Mouse (Mus musculus) fibroblast of lung, adult 2 months (primary cell): ENCODE measurements at regions not wholly inside any gene's neighbourhood (a gene's known extent, or its start where the extent isn't known, plus 50 kb on each side); places are given as distances from the start of the nearest gene placed in this dataset.

ENCODE experiments used
- DNase-seq: peaks from one replicate; pipeline ENCODE4 v3.0.0-alpha.2; 2011; ENCODE audit warnings: low read depth

DNA sequence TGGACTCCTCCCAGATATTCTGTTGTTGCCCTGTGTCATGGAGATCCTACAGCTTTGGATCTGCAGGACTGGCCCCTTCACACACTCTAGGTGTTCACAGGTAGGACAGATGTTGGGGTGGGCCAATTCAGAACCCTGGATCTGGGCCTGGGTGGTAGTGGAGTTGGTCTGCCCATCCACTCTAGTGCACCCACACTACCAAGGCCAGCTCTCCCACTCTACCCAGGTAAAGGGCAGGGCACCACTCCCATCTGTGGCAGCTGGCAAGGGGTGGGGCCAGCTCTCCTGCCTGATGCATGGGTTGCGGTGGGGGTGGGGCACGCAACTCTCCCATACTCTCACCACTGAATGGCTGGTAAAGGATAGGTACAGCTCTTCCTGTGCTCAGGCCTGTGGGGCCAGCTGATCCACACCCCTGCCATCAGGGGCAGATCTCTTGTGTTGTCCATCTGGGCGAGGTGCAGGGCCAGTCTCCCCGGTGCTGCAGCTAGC lies 76.5 kb downstream of the Gja1 start:
- no peak for DNase-seq

DNA sequence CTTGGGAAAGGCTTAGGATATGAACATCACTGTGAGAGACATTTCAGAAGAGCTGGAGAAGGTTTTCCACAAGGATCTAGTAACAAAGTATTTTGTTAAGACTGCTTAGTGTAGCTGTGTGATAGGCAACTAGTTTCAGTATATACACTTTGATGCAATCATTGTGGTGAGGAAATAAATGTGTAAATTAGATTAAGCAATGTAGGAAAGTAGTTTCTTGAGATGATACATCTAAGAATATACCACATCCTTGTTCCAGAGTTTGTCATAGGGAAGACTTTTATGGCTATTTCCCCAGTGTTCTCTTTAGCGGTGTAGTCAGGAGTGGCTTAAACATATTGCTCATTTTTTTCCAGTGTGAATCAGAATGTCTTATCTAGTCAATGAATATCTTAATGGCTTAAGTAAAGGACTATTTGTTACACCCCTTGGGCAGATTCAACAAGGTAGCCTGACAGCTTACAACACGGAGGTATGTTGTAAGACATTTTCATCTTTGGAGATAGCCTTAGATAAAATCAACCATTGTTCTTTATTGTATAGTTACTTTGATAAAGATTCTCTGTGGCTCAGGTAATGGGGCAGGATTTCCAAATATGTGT lies 78.8 kb downstream of the Gja1 start:
- no peak for DNase-seq

DNA sequence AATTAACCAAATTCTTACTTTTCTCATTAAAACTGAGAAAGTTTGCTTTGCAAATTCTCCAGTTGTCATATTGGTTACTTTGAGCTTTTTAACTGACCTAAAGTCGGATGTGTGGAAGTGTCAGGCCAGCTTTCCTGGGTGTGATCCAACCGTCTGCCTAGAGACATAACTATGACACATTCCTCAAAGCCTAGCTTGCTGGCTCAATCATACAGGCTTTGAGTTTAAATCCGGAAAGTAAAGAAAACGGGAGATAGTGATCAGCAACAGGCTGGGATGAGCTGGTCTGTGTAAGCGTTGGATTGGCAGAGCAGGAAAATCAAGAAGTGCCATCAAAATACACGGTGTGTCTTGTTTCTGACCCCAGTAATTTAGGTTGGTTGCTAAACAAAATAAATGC lies 91.4 kb downstream of the Gja1 start:
- no peak for DNase-seq

- peak; percentile 15 for DNase-seq
Observed at GRCm38 (mm10) chr10:56468993-56469712, 92.0 kb downstream of the Gja1 start.

DNA sequence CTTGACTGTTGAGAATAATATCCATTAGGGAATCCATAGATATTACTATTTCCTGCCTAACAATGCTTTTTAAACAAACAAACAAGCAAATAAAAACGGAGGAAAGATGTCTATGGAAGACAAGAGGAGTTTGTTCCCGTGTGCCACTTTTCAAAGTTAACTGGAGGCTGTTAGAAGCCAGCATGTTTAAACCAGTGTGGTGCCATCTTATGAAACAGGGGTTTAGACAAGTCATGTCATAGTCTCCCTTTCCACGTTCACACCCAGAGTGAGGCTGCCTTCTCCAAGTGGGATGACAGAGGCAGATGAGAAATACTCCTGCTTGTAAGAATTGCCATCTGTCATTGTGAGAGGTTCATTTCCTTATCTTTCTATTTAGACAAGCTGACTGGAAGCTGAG lies 92.8 kb downstream of the Gja1 start:
- no peak for DNase-seq

DNA sequence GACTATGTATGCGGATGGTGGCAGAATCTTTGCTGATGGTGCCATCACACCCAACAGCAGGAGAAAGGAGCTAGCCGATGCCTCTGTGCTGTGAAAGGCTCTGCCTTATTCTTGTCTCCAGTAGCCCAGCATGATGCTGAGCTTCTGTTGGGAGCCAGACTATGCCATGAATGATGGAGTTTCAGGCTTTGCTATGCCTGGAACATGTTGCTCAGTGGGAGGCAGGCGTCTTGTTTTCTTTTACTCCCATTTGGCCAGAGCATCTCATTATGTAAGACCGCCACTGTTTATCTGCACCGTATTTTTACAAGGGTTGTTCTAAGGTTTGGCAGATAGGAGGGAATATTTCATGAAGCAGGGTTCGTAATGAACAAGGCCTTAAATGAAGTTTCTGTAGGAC lies 97.8 kb downstream of the Gja1 start:
- no peak for DNase-seq

- no peak for DNase-seq
Observed at GRCm38 (mm10) chr10:56482156-56482716, 105.1 kb downstream of the Gja1 start.

DNA sequence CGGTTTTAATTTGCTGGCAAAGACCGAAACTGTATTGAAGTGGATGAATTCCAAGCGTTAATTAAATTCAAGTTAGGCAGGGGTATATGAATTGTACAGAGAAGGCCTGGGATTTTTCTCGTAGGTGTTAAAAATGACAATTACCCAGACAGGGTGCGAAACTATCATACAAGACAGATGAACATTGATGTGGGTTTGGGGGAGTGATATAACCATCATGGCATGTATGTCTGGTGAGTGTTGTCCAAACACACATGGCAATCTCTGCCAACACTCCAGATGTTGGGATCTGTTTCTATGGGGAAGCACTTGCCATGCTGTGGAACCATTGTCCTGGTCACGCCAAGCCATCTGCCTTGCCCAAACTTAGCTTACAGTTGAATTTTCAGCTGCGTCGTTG lies 107.8 kb downstream of the Gja1 start:
- DNase-seq: no peak

- DNase-seq: no peak
Observed at GRCm38 (mm10) chr10:56485746-56486145, 108.6 kb downstream of the Gja1 start.

DNA sequence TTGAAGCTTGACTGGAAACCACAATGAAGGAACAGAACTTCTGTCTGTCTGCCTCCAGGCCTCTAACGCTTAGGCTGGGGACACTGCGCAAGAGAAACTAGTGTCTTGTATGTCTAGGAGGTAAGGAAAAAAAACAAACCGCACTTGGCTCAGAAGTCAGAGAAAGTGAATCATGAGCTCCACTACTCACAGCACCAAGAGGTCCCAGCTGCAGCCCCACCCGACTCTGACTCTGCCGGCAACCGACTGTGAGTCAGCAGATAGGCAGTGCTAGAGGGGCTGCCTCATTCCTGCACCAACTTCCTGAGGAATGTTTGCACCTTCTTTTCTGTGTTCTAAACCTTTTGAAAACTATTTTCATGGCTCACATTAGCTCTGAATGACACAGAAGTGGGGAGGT lies 109.5 kb downstream of the Gja1 start:
- peak; percentile 97 for DNase-seq

GRCm38 (mm10) chr10:56493461-56493860 lies 116.3 kb downstream of the Gja1 start:
- DNase-seq: no peak

DNA sequence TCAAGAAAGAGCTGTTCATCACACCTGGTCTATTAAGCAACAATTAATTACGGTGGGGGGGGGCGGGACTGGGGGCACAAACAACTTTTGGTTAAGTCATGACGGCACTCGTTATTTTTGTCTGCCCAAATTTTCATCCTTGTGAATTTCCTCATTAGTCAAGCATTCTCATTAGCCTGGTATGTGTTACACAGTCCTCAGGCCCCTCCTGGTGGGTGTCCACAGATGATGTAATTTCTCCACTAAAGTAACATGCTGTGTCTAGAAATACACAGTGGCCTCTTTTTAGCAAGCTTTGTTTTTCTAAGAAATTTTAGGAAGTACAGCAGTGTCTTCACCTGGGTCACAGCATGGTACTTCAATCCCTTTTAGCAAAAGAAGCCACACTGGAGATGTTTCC lies 118.2 kb downstream of the Gja1 start:
- no peak for DNase-seq

GRCm38 (mm10) chr10:56519041-56519440 lies 141.9 kb downstream of the Gja1 start:
- no peak for DNase-seq

DNA sequence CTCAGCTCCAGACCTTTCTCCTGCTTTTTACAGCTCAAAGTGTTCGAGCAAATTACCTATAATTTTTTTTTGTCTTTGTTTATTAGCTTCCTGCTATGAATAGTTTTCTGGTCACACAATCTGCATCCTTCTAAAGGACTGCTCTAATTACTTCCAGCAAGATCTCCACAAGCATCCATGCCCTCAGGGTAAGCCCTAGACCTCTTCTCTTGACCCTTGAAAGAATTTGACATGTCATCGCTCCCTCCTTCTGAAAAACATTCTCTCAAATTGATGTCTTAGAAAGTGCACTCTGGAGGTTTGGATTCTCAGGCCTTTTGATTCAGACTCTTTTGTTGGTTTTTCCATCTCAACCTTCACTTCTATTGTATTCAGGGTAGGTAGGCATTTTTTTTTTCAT lies 148.7 kb downstream of the Gja1 start:
- DNase-seq: no peak

DNA sequence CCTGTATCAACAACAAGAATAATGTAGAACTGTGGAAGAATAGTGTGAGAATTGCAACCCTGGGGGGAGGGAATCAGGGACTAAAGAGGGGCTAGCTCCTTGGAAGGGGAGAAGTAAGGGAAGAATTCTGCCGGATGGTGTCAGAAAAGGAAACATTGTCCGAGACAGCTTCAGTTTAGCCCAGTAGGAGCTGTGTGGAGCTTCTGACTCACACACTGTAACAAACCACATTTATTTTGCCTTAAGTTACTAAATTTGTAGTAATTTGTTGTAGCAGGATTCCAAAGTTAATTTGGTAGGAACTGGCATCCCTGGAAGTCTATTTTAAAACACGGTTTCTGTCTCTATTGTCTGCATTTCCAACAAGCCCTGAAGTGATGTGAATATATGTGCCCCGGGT lies 160.0 kb downstream of the Gja1 start:
- peak; percentile 10 for DNase-seq

DNA sequence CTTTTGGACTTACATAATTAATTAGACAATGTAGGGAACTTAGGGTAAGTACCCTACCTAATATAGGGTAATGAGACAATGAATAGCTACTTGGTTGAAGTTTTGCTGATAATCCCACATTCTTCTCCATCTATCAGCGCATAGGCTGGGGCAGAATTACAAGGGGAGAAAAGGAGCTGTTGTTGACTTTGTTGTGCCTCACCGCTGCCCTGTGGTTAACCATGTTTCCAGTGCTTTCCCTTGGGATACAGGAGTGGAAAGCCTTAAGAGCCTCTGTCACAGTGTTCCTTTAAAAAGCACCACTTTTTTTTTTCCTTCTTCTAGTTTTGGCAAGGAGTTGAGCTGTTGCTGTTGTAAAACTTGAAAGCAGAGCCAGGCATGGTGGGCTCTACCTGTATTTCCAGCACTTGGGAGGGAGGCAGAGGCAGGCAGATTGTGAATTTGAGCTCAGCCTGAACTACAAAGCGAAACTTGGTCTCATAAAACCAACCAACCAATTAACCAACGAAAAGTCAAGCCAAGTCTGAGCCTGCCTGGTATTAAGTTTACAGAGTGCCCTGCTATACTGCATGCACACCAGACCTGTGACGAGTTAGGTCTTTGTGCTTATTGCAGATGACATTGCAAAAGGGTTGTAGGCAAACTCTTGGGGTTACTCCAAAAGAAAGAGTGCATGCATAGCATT lies 162.8 kb downstream of the Gja1 start:
- no peak for DNase-seq

GRCm38 (mm10) chr10:56542106-56542505 lies 165.0 kb downstream of the Gja1 start:
- no peak for DNase-seq

- no peak for DNase-seq
Observed at GRCm38 (mm10) chr10:56545989-56546388, 168.9 kb downstream of the Gja1 start.

GRCm38 (mm10) chr10:56546824-56547223 lies 169.7 kb downstream of the Gja1 start:
- DNase-seq: no peak

DNA sequence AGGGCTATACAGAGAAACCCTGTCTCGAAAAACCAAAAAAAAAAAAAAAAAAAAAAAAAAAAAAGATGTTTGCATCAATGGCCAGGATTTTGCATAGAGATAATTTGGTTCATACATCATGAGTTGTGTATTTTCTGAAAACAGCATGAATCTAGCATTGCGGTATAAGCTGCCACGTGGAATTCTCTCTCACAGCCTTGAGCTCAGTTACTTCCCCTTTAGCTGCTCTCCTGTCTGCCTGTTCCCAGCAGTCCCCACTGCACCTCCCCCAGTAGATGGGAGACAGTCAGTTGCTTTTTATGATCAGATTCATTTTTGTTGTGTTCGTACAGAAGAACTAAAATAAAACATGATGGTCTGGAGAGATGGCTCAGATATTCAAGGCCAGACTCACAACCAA lies 170.7 kb downstream of the Gja1 start:
- DNase-seq: no peak

DNA sequence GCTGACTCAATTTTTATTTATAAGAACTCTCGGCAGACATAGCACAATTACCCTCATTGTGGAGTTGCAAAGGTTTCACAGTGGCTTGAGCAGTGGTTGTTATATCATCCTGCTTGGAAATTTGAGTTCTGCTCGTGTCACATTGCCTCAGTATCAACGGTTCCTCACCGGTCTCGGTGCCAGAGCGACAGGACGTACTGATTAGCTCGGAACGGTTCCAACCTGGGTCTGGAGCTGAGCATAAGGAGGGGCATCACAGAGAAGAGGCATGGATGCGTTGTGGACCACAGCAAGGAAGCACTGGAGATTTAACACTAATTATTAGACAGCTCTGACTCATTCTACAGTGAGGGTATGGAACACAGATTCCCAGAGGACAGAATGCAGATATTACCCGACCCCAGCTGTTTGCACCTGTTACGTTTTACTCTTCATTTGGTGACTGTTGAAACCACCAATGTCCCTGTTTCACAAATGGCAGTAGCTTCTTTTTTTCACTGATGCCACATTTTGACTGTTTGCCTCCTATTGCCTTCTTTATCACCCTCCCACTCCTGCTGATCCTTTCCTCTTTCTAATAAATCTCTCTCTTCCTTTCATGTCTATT lies 189.8 kb downstream of the Gja1 start:
- no peak for DNase-seq

DNA sequence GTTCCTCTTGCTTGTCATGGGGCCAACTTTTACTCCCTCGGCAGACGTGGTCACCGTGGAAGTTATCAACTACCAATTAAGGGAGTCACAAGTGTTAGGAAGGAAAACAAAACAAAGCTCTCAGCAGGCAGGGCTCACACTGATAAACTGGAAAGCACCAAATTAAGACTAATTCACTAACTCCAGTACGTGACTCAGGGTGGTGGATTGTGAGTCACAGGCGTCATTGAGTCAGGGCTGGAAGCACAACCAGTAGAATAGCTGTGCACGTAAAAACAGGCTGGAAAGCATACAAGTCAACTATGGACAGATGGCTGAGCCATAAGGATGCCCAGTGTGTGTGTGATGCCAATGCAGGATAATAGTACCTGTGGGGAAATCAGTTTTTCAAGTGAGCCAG lies 204.9 kb downstream of the Gja1 start:
- DNase-seq: peak; percentile 61

DNA sequence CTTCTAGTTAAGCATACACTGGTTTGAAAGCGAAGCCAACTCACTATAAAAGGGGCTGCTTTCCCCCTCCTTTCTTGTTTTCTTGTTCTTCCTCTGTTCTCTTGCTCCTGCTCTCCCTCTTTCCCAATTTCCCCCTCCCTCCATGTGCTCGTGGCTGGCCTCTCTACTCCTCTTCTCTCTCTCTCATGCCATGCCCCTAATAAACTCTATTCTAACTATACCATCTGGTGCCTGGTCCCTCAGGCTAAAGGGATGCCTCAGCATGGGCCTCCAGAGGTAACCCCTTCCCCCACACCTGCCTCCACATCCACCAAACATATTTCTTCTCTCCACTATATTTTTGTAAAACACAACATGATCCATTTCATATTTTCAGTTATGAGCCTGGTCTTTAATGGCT lies 210.1 kb downstream of the Gja1 start:
- no peak for DNase-seq
